Mouse (Mus musculus) heart, adult 2 months (tissue): ENCODE measurements at regions not wholly inside any gene's neighbourhood (a gene's known extent, or its start where the extent isn't known, plus 50 kb on each side); places are given as distances from the start of the nearest gene placed in this dataset.

Experiments used
- CTCF ChIP-seq: fragments of 200-600 bp; IDR thresholded peaks from 2 replicates; pipeline ENCODE4 v1.8.1; 2022; ENCODE audit warnings: antibody characterized with exemption, mild to moderate bottlenecking, moderate library complexity
- POLR2A ChIP-seq: fragments of 200-500 bp; IDR thresholded peaks from 2 replicates; pipeline ENCODE4 v1.6.1; 2011; ENCODE audit warnings: mild to moderate bottlenecking, low read depth, low read length, control low read depth; ENCODE audit not compliant: insufficient read depth

GRCm38 (mm10) chr15:13274366-13275067 is 101.0 kb upstream of the Cdh6 start:
- TF ChIP-seq CTCF = no peak
- TF ChIP-seq POLR2A = no peak
